Mouse (Mus musculus) lung, adult 2 months (tissue): ENCODE results near the gene Magi1. TPM values are rescaled to one million over a fixed set of nuclear protein-coding genes. Genes with fewer than 3 reads are reported as not detected.
A peak's percentile ranks its signal among the peaks of the same experiment; 100 is the strongest.

ENCODE experiments used
- DNase-seq: peaks from one replicate; pipeline ENCODE4 v3.0.0; 2022
- H3K4me1 ChIP-seq: fragments of 200-500 bp; 2 replicates; pipeline ENCODE4 v1.6.1; 2011; ENCODE audit warnings: low read length; ENCODE audit not compliant: control insufficient read depth, insufficient read depth
- H3K4me3 ChIP-seq: fragments of 200-500 bp; replicated peaks from 2 replicates; pipeline ENCODE3; 2011; ENCODE audit warnings: low read depth, mild to moderate bottlenecking, control low read depth, low read length; ENCODE audit errors: extremely low read depth
- CTCF ChIP-seq: fragments of 200-500 bp; IDR thresholded peaks from 2 replicates; pipeline ENCODE4 v1.5.1; 2011; ENCODE audit warnings: mild to moderate bottlenecking, low read length, control low read depth; ENCODE audit not compliant: insufficient read depth
- POLR2A ChIP-seq: fragments of 200-500 bp; IDR thresholded peaks from 2 replicates; pipeline ENCODE4 v1.6.1; 2011; ENCODE audit warnings: low read depth, mild to moderate bottlenecking, control low read depth, low read length, borderline replicate concordance; ENCODE audit errors: extremely low read depth
- WGBS: fragments of 180-500 bp; shearing (Covaris S2); methylation state at CpG from one replicate; pipeline ENCODE4 v1.1.7; 2018; 5-methylcytosine and 5-hydroxymethylcytosine counted together
- polyA plus RNA-seq: library from polyadenylated mRNA; depleted of rRNA; stranded (reverse); fragments of >200 nt; gene quantifications from 2 replicates; pipeline ENCODE4 v1.2.3, GENCODE M21; 2012

Gene Magi1
- polyA plus RNA-seq, 1 experiment: 12.3 TPM

DNA sequence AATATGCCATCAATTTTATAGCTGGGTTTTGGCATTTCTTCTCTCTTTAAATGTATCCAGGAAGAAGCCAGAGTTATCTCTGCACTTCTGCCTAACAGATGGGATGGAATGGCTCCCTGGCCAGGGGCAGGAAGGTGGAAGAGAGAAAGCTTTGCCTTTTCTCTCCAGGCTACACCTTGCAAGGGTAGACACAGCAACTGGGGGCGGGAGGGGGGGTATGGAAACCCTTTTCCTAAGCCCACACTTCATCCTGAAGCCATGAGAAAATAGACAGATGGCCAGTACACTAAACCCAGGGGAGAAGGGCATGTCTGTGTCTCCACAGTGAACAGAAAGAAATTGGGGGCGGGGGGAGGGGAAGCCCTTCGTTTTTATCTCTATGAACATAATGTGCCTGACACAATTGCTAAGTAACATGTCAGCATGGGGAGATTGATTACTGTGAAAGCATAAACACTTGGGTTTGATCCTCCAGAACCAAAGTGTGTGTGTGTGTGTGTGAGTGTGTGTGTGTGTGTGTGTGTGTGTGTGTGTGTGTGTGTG, 51.4 kb downstream of the Magi1 start:
- TF ChIP-seq POLR2A (no peak), CTCF (no peak)
- Histone ChIP-seq H3K4me3 (no peak overlapping the region), H3K4me1 (peaks cover 4% of the 10 kb centered on the region)
- WGBS: 60% methylated on average over 3 of the region's 3 CpGs
- DNase-seq: no peak

DNA sequence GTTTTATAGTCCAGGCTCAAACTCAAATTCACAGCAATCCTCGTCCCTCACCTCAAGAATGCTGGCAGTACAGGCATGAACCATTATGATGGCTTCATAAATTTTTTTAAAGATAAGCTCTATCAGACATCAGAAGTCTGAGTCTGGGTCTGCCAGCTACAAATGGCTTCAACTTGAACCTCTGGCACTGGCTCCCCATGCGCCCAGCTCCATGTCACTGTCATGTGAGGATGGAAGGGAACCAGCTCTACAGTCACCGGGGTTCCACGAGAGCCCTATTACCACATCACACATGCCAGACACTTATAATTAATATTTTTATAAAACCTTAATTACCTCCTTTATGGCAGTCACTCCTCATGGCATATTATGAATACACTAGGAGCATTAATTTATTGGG, 51.9 kb downstream of the Magi1 start:
- Histone ChIP-seq H3K4me1 (peaks cover 4% of the 10 kb centered on the region), H3K4me3 (no peak overlapping the region)
- DNase-seq: no peak
- 65% methylated on average over 4 of the region's 4 CpGs for WGBS
- TF ChIP-seq CTCF (no peak), POLR2A (no peak)

DNA sequence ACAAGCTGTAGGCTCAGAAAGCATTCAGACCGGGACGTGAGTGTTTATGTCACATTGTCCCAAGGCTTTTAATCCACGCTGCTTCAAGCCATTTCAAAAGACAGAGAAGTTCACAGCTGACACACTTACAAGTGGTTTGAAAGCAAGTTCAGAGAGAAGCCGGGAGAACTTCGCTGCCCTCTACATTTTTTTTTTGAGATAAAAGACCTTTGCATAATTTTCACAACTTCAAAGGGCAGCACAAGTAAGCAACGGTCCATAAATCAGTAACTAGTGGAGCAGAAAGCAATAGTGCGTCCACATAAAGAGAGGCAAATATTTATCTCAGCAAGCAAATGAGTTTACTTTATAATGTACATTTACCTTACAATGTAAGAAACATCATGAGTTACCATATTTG, 52.4 kb downstream of the Magi1 start:
- 25% methylated on average over 7 of the region's 7 CpGs for WGBS
- DNase-seq: no peak
- no peak overlapping the region for H3K4me3 ChIP-seq
- TF ChIP-seq CTCF (no peak), POLR2A (no peak)
- peaks cover 4% of the 10 kb centered on the region for H3K4me1 ChIP-seq

DNA sequence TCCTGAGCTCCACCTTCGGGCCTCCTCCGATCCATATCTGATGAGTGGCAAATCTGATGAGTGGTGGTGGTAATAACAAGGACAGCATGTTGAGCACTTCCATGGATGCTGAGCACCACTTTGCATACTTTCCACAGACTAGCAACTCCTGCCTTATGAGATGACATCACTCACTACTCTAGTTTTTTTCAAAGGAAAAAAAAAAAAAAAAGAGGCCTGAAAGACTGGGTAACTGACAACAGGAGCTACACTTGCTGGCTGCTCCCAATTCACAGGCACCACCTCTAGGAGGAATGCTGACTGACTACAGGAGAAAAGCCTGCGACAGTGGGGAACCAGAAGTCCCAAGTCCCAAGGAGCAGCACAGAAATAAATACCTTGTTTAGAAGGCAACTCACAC, 52.8 kb downstream of the Magi1 start:
- DNase-seq: peak; percentile 28
- Histone ChIP-seq H3K4me3 (no peak overlapping the region), H3K4me1 (peaks cover 5% of the 10 kb centered on the region)
- TF ChIP-seq CTCF (no peak), POLR2A (no peak)
- 32% methylated on average over 3 of the region's 3 CpGs for WGBS

DNA sequence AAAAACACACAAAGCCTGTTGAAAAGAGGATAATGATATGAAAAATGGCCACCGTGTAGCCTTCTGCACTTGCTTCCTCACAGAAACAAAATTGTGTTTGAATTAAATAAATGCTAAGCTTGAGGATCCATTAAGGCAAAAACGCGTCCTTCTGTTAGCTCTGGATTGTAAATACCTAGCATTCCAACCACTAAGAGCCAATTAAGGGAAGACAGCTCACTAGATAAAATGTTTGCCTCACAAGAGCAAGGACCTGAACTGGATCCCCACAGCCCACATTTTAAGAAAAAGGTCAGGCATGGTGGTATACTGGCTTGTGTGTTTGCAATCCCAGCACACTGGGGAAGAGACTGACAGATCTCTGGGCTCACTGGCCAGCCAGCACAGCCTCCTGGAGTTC, 53.6 kb downstream of the Magi1 start:
- WGBS: 54% methylated on average over 3 of the region's 3 CpGs
- Histone ChIP-seq H3K4me1 (peaks cover 9% of the 10 kb centered on the region), H3K4me3 (no peak overlapping the region)
- DNase-seq: no peak
- TF ChIP-seq CTCF (no peak), POLR2A (no peak)

DNA sequence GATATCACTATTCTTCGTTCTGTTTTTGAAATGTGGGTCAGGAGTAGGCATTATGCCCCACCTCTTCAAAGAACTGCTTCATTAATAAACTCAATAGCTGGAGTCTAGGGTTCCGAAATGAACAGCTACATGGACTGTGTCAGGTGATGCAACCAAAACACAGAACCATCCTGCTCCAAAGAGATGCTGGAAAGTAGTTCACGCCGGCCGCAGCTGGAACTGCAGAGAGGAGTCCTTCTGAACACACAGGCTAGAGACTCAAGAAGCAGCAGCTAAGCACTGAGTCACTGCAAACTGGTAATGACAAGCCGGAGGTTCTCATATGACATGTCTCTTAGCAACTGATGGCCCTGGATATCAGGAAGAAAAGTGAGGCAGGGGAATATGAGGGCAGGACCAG, 57.5 kb downstream of the Magi1 start:
- no peak for DNase-seq
- Histone ChIP-seq H3K4me1 (peaks cover 11% of the 10 kb centered on the region), H3K4me3 (no peak overlapping the region)
- no peak for TF ChIP-seq CTCF
- TF ChIP-seq POLR2A: no peak
- WGBS: 56% methylated on average over 6 of the region's 6 CpGs

DNA sequence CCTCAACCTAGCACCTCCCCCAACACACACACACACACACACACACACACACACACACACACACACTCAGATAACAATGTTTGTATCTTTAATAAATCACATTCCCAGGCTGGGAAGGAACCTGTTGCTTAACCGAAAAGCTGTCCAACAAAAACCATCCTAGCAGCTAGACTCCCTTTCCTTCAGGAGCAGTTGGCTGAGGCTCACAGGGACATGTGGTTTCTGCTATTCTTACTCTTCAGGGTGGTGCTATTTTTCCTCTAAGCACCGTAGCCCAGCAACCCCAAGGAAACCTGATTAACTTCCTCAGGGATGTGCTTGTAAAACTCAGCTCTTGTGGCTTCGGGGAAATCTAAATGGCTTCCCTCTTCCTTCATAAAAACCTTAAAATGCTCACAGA, 57.9 kb downstream of the Magi1 start:
- DNase-seq: no peak

DNA sequence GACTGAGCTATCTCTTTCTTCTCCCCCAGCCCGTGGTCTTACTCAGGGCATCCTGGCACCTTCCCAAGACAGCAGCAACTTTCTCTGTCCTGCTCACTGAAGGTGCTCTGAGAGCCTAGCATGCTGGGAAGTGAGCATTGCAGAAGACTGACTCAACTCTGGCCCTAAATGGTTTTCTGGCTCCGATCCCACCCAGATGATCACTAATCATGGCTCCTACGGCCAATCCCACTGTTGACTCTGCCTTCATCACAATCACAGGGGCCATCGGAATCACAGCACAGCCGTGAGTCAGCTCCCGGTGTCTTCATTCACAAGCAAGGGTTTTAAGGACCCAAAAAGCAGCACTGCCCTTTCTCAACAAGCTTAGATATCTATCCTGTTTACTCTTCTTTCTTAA, 58.6 kb downstream of the Magi1 start:
- H3K4me3 ChIP-seq: no peak overlapping the region
- DNase-seq: no peak
- TF ChIP-seq CTCF (no peak), POLR2A (no peak)
- WGBS: 48% methylated on average over 6 of the region's 6 CpGs
- H3K4me1 ChIP-seq: peaks cover 7% of the 10 kb centered on the region

More for the DNA sequence above, 57.9 kb downstream of the Magi1 start:
- 16% methylated on average over 3 of the region's 3 CpGs for WGBS
- TF ChIP-seq CTCF (no peak), POLR2A (no peak)
- Histone ChIP-seq H3K4me1 (peaks cover 9% of the 10 kb centered on the region), H3K4me3 (no peak overlapping the region)

DNA sequence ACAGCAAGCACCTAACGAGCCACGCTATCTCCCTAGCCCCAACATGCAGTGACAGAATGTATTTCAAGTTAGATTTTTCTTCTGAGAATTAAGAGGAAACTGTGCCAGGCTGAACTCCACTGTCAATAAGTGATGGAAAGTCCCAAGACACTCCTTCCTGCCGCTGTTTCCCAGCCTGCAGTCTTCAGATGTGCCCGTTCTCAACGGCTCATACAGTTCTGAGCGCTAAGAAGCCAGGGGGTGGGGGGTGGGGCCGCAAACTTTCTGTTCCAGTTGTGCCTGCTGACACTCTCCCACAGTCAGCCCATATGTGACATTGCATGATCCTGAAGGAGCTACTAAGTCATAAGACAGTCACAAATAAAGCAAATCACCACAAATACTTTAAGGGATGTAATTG, 61.5 kb downstream of the Magi1 start:
- 49% methylated on average over 7 of the region's 7 CpGs for WGBS

DNA sequence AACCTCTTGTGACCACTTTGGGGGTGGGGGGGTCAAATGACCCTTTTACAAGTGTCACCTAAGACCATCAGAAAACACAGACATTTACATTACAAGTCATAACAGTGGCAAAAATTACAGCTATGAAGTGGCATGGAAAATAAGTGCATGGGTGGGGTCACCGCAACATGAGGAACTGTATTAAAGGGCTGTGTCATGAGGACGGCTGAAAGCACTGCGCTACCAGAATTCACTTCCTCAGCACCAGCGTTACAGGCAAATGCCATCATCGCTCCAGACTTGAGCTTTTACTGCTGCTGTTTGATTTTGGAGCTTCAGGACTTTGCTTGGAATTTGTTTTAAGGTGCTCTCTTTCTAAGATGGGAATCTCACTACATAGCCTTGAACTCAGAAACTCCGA, 62.0 kb downstream of the Magi1 start:
- TF ChIP-seq CTCF: no peak
- TF ChIP-seq POLR2A: no peak
- WGBS: 75% methylated on average over 6 of the region's 6 CpGs
- no peak for DNase-seq
- H3K4me3 ChIP-seq: no peak overlapping the region
- peaks cover 7% of the 10 kb centered on the region for H3K4me1 ChIP-seq

More for the DNA sequence above, 61.5 kb downstream of the Magi1 start:
- no peak for DNase-seq
- H3K4me1 ChIP-seq: peaks cover 7% of the 10 kb centered on the region
- no peak for TF ChIP-seq CTCF
- no peak for TF ChIP-seq POLR2A
- no peak overlapping the region for H3K4me3 ChIP-seq
